Mouse (Mus musculus) embryonic stem cell, embryonic (primary cell): ENCODE results near the gene Hipk4.

Experiments
- CTCF ChIA-PET, 4 experiments: fragments of 300-600 bp in 2 of 4; fragments of 350-600 bp in 2 of 4; sonication (Branson Sonifier 250); formaldehyde crosslinking; loops; one replicate each; lab custom pipeline; 2022; ENCODE audit warnings: inconsistent platforms in 2 of 4; lab: Charles Lee
- POLR2A ChIA-PET, 4 experiments: fragments of 300-600 bp in 2 of 4; fragments of 350-600 bp in 2 of 4; sonication (Branson Sonifier 250); formaldehyde crosslinking; loops; one replicate each; lab custom pipeline; 2022; ENCODE audit warnings: antibody characterized with exemption in 4 of 4, inconsistent platforms in 1 of 4; lab: Charles Lee

Gene Hipk4

DNA sequence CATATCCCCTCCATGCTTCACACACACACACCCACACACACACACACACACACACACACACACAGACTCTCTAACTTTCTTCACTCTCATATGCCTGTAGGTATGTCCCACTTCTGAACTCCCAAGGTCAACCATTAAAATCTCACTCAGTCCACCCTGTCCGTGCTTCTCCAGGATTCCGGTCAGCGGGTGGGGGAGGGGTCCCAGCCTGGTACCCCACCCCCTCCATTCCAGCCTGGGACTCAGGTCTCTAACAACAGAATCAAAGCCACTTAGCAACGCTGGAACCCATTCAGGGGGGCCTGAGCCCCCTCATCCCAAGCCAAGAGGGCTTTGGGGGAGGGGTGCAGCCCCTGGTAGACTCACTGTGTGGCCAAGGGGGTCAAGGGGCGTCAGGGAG, at the start of gene Hipk4:
Hipk4 (plus strand) TSS at position 301 of the 400 bp plus-strand sequence.
- CTCF ChIA-PET = interaction anchor here in 1 of 4 experiments (1.5 kb wide), 1 partner anchor 15 kb away, joined by 6 read pairs; no protein-coding TSS in a partner anchor
- POLR2A ChIA-PET = interaction anchor here in 2 of 4 experiments (0.5 to 1.3 kb wide), 2 partner anchors 14 to 166 kb away, joined by 3 read pairs; no protein-coding TSS in a partner anchor

DNA sequence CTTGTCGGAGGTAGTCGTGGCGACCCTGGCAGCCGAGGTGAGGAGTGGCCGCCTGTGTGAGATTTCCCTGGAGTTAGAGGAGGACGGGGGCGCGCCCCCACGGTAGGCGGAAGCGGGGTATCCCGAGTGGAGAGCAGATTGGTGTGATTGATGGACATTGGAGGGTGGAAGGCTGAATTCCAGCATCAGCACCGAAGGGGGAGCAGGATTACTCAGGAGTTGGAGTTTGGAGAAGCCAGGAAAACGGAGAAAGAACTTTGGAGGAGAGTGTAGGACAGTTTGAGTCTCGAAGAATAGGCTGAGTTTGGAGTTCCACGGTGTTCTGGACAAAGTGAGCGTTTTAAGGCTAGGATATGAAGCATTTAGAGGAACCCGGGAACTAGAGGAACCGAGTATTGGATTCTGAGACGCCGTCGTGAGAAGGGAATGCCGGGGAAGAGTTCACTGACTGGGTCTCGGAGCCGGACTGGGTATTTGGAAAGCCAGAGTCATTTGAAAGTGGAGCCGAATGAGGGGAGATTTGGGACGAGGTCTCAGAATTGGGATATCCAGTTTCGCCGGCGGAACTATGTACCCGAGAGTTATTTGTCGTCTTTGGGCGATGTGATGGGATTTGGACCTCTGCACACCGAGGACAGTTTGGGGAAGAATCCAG, 49.1 kb upstream of the Hipk4 start:
- POLR2A ChIA-PET = interaction anchor here (0.6 to 5.1 kb wide), 87 partner anchors 8 to 876 kb away, joined by 3 to 179 read pairs (median 4); partner anchors contain the start of genes Blvrb (in 3 of the 4), Sertad1 (in 3 of the 4), Sptbn4 (in 3 of the 4) and Coq8b (in 2 of the 4)
- CTCF ChIA-PET = interaction anchor here (0.5 to 3.3 kb wide), 73 partner anchors 9 to 973 kb away, joined by 3 to 73 read pairs (median 4); partner anchors contain the start of genes Sertad1 (in 4 of the 4), Blvrb (in 2 of the 4), Akt2 (in 1 of the 4) and Coq8b (in 1 of the 4)

DNA sequence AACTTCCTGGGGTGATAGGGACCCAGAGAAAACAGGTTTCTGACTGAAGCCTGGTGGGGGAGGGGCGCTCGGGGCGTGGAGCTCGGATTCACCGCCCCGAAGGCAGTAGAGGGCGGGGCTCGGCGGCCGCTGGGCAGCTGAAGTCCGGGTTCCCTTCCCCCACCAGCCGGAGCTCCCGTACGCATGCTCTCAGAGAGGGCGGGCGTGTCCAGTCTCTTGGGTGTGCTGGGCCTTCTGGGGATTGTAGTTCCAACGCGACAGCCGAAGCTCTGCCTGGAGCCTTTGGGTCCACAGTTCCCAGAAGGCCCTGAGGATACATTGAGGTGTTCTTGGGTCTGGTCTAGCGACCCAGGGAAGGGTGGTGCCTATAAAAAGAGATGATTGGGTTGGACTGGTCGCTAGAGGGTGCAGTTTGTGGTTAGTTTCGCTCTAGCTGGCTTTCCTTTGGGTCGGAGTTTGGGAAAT, 48.5 kb upstream of the Hipk4 start:
- ChIA-PET CTCF (interaction anchor here (0.5 to 3.3 kb wide), 74 partner anchors 8 to 1730 kb away, joined by 3 to 73 read pairs (median 4); partner anchors contain the start of genes Sertad1 (in 4 of the 4), Blvrb (in 2 of the 4), Akt2 (in 1 of the 4) and Coq8b (in 1 of the 4)), POLR2A (interaction anchor here (0.6 to 5.1 kb wide), 82 partner anchors 8 to 1505 kb away, joined by 3 to 179 read pairs (median 4); partner anchors contain the start of genes Blvrb (in 3 of the 4), Sertad1 (in 3 of the 4), Sptbn4 (in 3 of the 4) and Coq8b (in 2 of the 4))

DNA sequence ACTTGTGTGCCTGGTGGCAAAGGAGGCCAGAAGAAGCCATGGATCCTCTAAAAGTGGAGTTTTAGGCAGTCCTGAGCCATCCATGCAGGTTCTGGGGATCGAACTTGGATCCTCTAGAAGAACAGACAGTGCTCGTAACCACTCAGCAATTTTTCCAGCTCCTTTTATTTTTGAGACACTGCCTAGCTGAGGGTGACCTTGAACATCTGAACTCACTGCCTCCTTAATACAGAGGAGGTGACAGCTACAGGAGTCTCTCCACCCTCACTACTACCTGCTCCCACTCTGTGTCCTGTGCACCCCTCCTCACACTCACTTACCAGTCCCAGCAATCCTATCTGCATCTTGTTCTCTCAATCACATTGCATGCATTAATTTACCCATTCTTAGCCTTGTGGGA, 47.5 kb upstream of the Hipk4 start:
- CTCF ChIA-PET = interaction anchor here (0.6 to 3.3 kb wide), 10 partner anchors 13 to 286 kb away, joined by 3 to 73 read pairs (median 4); partner anchors contain the start of gene Sertad1 (in 1 of the 4)
- POLR2A ChIA-PET = interaction anchor here in 3 of 4 experiments (1.2 to 5.1 kb wide), 13 partner anchors 10 to 143 kb away, joined by 3 to 179 read pairs (median 12); partner anchors contain the start of gene Sertad1 (in 3 of the 3)

DNA sequence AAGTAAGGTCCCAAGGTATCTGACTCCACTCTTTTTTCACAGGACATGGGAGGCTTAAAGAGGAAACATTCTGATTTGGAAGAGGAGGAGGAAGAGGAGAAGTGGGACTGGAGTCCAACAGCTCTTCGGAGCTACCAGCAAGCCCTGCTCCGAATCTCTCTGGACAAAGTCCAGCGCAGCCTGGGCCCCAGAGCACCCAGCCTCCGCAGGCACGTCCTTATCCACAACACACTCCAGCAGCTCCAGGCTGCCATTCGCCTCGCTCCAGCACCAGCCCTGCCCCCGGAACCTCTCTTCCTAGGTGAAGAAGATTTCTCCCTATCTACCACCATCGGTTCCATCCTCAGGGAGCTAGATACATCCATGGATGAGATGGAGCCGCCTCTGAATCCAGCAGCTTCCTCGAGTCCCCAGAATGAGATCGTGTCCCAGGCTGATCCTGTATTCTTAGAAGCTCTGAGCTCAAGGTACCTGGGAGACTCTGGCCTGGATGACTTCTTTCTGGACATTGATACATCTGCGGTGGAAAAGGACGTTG, 46.9 kb upstream of the Hipk4 start:
- CTCF ChIA-PET = interaction anchor here (0.5 to 3.3 kb wide), 10 partner anchors 13 to 51 kb away, joined by 3 to 73 read pairs (median 4); partner anchors contain the start of genes Blvrb (in 1 of the 4), Sertad1 (in 1 of the 4) and Sptbn4 (in 1 of the 4)
- POLR2A ChIA-PET = interaction anchor here (0.6 to 5.1 kb wide), 15 partner anchors 10 to 144 kb away, joined by 3 to 179 read pairs (median 5); partner anchors contain the start of genes Sertad1 (in 3 of the 4) and Prx (in 1 of the 4)

DNA sequence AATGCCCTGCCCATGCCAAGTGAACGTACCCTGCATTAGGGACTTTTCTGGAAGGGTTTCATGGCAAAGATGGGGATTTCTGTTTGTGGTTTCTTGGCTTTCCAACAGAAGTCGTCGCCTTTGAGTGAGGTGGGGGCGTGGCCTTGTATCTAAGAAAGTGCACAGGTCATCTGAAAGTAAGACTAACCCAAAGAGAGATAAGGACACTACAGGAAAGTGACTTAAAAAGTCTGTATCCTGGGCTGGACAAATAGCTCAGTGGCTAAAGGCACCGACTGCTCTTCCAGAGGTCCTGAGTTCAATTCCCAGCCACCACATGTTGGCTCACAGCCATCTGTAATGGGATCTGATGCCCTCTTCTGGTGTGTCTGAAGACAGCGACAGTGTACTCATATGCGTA, 44.5 kb upstream of the Hipk4 start:
- CTCF ChIA-PET = interaction anchor here in 1 of 4 experiments (5.1 kb wide), 1 partner anchor 13 kb away, joined by 25 read pairs; no protein-coding TSS in a partner anchor
- POLR2A ChIA-PET = interaction anchor here in 3 of 4 experiments (0.6 to 17.5 kb wide), 5 partner anchors 8 to 25 kb away, joined by 3 to 551 read pairs (median 3); partner anchors contain the start of genes Prx (in 2 of the 3) and Sertad1 (in 2 of the 3)

DNA sequence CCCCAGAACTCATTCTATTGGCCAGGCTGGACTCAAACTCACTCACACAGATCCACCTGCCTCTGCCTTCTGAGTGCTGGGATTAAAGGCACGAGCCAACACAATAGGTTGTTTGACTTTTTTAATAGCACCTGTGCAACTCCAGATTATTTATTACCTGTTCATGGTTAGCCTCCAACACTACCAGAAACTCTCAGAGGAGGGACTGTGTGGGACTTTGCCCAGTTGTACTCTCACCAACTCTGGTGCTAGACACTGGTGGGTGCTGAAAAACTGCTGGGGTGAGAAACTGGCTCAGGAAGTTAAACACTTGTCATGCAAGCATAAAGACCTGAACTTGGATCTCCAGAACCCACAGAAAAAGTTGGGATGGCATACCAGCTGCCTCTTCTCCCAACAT, 43.3 kb upstream of the Hipk4 start:
- CTCF ChIA-PET = interaction anchor here in 1 of 4 experiments (0.6 to 5.1 kb wide), 4 partner anchors 11 to 59 kb away, joined by 3 to 25 read pairs (median 4); no protein-coding TSS in a partner anchor

DNA sequence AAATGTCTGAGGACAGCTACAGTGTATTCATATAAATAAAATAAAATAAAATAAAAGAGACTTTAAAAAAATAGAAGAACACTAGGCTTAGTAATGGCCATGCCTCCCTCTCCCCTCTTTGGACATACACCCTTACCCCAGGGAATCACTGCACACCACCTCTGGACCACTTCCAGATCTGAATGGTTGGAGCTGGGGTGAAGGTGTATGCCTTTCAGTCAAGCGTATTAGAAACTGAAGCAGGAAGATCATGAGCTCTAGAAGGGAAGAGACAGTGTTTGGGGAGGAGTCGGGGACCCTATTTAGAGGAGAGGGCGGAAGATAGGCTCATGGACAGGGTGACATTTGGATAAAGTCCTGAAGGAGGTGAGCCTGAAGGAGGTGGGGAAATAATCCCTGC, 42.6 kb upstream of the Hipk4 start:
- ChIA-PET CTCF (interaction anchor here in 2 of 4 experiments (0.7 to 5.1 kb wide), 7 partner anchors 10 to 47 kb away, joined by 3 to 25 read pairs (median 4); no protein-coding TSS in a partner anchor), POLR2A (interaction anchor here in 3 of 4 experiments (0.6 to 17.5 kb wide), 13 partner anchors 8 to 49 kb away, joined by 3 to 551 read pairs (median 4); partner anchors contain the start of gene Prx (in 2 of the 3))

More for the DNA sequence above, 43.3 kb upstream of the Hipk4 start:
- POLR2A ChIA-PET = interaction anchor here in 3 of 4 experiments (1.0 to 17.5 kb wide), 5 partner anchors 11 to 24 kb away, joined by 3 to 551 read pairs (median 5); partner anchors contain the start of gene Prx (in 2 of the 3)

DNA sequence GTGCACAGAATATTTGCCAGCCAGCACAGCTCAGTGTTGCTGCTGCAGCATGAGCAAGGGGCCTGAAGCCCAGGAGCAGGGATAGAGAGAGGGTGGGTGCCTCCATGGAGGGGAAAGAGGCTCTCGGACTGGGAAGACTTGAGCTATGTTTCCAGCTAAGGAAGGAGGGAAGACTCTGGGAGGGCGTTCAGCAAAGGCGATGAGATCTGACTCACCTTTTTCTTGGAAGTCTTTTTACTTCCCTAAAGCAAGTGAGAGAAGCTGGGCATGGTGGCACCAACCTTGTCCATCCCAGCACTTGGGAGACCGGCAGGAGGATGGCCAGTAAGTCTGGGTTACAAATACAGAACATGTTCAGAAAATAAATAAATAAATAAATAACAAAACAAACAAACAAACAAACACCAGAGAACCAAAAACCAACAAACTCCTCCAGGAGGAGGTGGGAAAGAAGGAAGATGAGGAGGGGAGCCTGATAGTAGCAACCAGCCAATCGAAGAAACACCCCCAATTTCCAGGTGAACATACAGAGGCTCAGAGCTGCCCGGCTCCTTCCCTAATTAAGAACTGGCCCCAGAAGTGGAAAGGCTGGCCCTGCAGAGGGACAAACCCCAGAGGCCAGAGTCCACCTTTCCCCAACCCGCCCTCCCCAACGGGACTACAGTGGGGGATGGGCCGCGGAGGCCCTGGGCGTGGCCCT, 42.0 kb upstream of the Hipk4 start:
- ChIA-PET POLR2A (interaction anchor here (0.6 to 17.5 kb wide), 16 partner anchors 8 to 48 kb away, joined by 3 to 551 read pairs (median 4); partner anchors contain the start of genes Prx (in 2 of the 4) and Sertad3 (in 1 of the 4)), CTCF (interaction anchor here in 2 of 4 experiments (0.6 to 5.1 kb wide), 9 partner anchors 10 to 52 kb away, joined by 3 to 25 read pairs (median 4); no protein-coding TSS in a partner anchor)

DNA sequence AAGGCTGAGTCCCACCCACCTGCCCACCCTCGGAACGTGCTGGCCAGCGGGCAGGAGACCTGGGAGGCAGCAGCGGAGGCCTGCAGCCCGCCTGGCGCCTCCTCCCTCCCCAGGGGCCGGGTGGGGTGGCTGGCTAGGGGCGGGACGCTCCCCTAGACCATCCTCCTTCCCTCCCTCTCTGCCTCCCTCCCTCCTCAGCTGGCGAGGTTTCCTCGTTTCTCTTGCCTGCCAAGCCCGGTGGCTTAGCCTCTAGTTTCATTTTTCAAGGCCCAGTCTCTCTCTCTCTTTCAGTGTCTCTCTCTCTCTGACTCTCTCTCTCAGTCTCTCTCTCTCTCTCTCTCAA, 41.5 kb upstream of the Hipk4 start:
- POLR2A ChIA-PET = interaction anchor here (0.6 to 17.5 kb wide), 12 partner anchors 7 to 699 kb away, joined by 3 to 551 read pairs (median 4); partner anchors contain the start of genes Prx (in 2 of the 4) and Sertad3 (in 1 of the 4)
- CTCF ChIA-PET = interaction anchor here in 2 of 4 experiments (0.6 to 5.1 kb wide), 5 partner anchors 9 to 52 kb away, joined by 3 to 25 read pairs (median 5); no protein-coding TSS in a partner anchor

DNA sequence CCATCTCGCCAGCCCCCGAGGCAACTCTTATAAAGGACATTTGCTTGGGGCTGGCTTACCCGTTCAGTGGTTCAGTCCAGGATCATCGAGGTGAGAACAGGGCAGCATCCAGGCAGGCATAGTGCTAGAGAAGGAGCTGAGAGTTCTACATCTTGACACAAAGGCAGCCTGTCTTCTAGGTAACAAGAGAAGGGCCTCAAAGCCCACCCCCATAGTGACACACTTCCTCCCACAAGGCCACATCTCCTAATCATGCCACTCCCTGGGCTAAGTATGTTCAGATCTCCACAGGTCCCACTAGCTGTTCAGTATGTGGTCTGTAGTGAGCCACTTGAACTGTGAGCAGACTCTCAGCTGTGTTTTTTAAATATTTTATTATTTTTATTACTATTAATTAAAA, 39.2 kb upstream of the Hipk4 start:
- ChIA-PET CTCF (interaction anchor here in 2 of 4 experiments (0.8 to 5.2 kb wide), 2 partner anchors 9 to 43 kb away, joined by 3 to 62 read pairs (median 6); no protein-coding TSS in a partner anchor), POLR2A (interaction anchor here in 3 of 4 experiments (0.7 to 17.5 kb wide), 15 partner anchors 8 to 1435 kb away, joined by 3 to 551 read pairs (median 4); partner anchors contain the start of genes Prx (in 2 of the 3), Sertad3 (in 2 of the 3), Shkbp1 (in 1 of the 3) and Zfp607b (in 1 of the 3))

DNA sequence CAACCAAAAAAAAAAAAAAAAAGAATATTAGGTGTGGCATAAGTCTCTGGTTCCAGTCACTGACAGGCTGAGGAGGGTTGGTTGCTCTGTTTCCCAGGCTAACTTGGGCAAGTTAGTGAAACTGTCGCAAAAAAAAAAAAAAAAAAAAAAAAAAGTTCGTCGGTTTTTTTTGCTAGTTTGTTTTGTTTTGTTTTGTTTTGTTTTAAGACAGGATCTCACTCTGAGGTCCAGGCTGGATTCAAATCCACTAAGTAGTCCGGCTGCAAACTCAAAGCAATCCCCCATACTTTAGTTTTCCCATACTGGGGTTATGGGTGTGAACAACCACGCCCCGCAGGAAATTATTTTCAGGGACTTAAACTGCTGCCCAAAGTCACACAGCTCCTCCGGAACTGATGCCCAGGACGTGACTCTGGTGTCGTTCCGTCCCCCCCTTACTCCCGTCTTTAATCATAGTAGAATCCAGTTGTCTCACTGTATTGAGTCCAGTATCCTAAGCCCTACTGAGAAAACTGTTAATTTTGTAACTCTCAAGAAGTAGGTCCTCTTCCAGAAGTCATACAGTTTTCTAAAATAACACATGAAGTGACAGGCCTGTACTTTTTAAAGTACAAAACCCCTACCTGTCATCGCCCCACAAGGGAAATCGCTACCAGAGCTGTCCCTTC, 36.8 kb upstream of the Hipk4 start:
- CTCF ChIA-PET = interaction anchor here (0.6 to 5.5 kb wide), 38 partner anchors 10 to 1255 kb away, joined by 3 to 62 read pairs (median 4); partner anchors contain the start of genes Mrps12 (in 1 of the 4), Prx (in 1 of the 4), Sars2 (in 1 of the 4) and Sertad3 (in 1 of the 4)
- POLR2A ChIA-PET = interaction anchor here (0.7 to 17.5 kb wide), 127 partner anchors 7 to 1834 kb away, joined by 3 to 551 read pairs (median 5); partner anchors contain the start of genes Prx (in 3 of the 4), Sertad3 (in 3 of the 4), Akt2 (in 2 of the 4) and Blvrb (in 2 of the 4)

DNA sequence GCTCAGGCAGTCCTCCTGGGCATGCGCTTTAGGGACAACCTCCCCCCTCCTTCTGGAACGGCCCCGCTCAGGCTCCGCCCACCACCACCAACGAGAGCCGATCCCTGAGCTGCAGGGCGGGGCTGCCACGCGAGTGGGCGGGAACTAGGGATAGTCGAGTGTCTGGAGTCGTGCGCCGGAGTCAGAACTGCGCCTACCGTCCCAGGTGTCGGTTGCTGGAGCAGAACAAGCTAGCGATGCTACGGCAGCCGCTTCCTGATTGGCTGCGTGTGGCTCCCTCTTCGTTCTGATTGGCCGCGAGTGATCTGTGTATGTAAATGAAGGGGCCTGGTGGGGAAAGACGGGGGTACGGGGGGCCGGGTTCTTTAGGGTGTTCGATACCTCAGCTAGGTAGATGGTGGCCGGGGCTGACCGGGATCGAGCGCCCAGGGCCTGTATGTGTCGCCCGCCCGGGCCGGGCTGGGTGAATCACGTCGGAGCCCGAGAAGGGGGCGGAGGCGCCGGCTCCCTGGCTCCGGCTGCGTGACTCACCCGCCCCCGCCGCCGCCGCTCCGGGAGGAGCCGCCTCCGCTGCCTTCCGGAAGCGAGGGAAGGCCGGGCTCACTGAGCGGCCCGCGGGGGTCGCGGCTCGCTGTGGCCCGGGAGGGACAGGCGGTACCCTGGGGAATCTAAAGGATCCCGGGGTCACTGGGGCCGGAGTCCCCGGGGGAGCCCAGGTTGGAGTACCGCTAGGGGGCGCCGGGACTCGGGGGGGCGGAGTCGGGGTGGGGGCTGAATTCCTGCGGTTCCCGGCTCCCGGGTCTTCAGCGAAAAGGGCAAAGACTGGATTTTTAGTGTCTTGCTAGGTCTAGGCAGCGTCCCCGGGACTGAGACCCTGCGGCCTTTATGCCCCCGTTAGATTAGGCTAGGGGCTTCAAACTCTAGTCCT, 36.0 kb upstream of the Hipk4 start, which contains the start of gene Sertad1:
Sertad1 (plus strand) TSS at position 141 of the 928 bp plus-strand sequence.
- POLR2A ChIA-PET = interaction anchor here (0.6 to 17.5 kb wide), 145 partner anchors 8 to 1835 kb away, joined by 3 to 551 read pairs (median 5); partner anchors contain the start of genes Prx (in 3 of the 4), Sertad3 (in 3 of the 4), Akt2 (in 2 of the 4) and Blvrb (in 2 of the 4)
- CTCF ChIA-PET = interaction anchor here (0.6 to 5.5 kb wide), 41 partner anchors 9 to 1255 kb away, joined by 3 to 62 read pairs (median 4); partner anchors contain the start of genes Mrps12 (in 1 of the 4), Prx (in 1 of the 4), Sars2 (in 1 of the 4) and Sertad3 (in 1 of the 4)

DNA sequence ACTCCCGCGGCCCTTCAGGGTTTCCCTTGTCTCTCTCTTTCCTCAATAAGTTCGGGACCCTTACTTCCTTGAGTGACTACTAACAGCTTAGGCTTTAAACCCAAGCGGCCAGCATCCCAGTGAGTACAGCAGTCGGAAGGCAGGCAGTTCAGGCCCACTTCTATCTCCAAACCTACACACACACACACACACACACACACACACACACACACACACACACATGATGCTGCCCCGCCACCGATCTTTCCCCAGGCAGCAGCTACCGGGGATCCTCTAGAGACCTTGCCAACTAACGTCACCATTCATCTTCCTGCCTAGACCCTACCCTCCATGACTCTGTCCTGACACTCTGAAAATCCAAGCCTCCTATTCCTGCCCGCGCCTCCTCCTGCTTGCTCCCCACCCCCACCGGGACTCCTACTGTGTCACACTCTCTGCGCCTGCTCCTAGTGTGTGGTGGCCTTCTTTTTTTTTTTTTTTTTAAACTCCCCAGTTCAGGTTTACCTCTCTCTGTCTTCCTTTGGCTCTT, 35.3 kb upstream of the Hipk4 start:
- POLR2A ChIA-PET = interaction anchor here (0.7 to 17.5 kb wide), 55 partner anchors 9 to 870 kb away, joined by 3 to 551 read pairs (median 6); partner anchors contain the start of genes Sertad3 (in 3 of the 4), Akt2 (in 2 of the 4), Blvrb (in 2 of the 4) and Prx (in 2 of the 4)
- CTCF ChIA-PET = interaction anchor here (0.6 to 5.5 kb wide), 12 partner anchors 8 to 186 kb away, joined by 3 to 62 read pairs (median 9); partner anchors contain the start of genes Sertad3 (in 1 of the 4) and Ttc9b (in 1 of the 4)
